Mouse (Mus musculus): ENCODE measurements at regions not wholly inside any gene's neighbourhood (a gene's known extent, or its start where the extent isn't known, plus 50 kb on each side); places are given as distances from the start of the nearest gene placed in this dataset.
A peak's percentile ranks its signal among the peaks of the same experiment; 100 is the strongest.

GRCm38 (mm10) chr13:44046436-44046835, 261.9 kb downstream of the Cd83 start:
- Histone ChIP-seq H3K4me2 (no peak overlapping the region), H3K27ac (peak overlapping the region; percentile 16; the same call in 1 of the 2 replicates), H3K27me3 (no peaks in the 10 kb centered on the region), H3K9me3 (replicated peaks) (no peaks in the 10 kb centered on the region), H3K4me1 (peaks cover 12% of the 10 kb centered on the region), H3K36me3 (no peaks in the 10 kb centered on the region), H3K9ac (no peak overlapping the region), H3K4me3 (replicated peaks) (no peak overlapping the region)
- ATAC-seq (replicated peaks; ENCODE audit: low FRiP score): no peak
- WGBS: 16% methylated on average over 2 of the region's 2 CpGs

GRCm38 (mm10) chr13:44054157-44054556, 269.6 kb downstream of the Cd83 start:
- Histone ChIP-seq H3K27me3 (peaks cover 9% of the 10 kb centered on the region; the same call in 1 of the 2 replicates), H3K4me1 (peaks cover 27% of the 10 kb centered on the region), H3K36me3 (no peaks in the 10 kb centered on the region), H3K9me3 (replicated peaks) (no peaks in the 10 kb centered on the region), H3K4me3 (replicated peaks) (no peak overlapping the region), H3K4me2 (no peak overlapping the region), H3K9ac (no peak overlapping the region), H3K27ac (no peak overlapping the region)
- 73% methylated on average over 7 of the region's 7 CpGs for WGBS
- no peak for ATAC-seq (replicated peaks; ENCODE audit: low FRiP score)

- WGBS: 22% methylated on average over 20 of the region's 20 CpGs
- Histone ChIP-seq H3K9me3 (replicated peaks) (no peaks in the 10 kb centered on the region), H3K9ac (no peak overlapping the region), H3K4me3 (replicated peaks) (peak overlapping the region; percentile 11; the same call in 1 of the 2 replicates), H3K27ac (peak overlapping the region; percentile 78), H3K36me3 (no peaks in the 10 kb centered on the region), H3K4me1 (peaks cover 27% of the 10 kb centered on the region), H3K27me3 (peaks cover 9% of the 10 kb centered on the region; the same call in 1 of the 2 replicates), H3K4me2 (peak overlapping the region; percentile 43)
- peak; percentile 64 for ATAC-seq (replicated peaks; ENCODE audit: low FRiP score)
Measured at GRCm38 (mm10) chr13:44055573-44056491, 271.3 kb downstream of the Cd83 start.

DNA sequence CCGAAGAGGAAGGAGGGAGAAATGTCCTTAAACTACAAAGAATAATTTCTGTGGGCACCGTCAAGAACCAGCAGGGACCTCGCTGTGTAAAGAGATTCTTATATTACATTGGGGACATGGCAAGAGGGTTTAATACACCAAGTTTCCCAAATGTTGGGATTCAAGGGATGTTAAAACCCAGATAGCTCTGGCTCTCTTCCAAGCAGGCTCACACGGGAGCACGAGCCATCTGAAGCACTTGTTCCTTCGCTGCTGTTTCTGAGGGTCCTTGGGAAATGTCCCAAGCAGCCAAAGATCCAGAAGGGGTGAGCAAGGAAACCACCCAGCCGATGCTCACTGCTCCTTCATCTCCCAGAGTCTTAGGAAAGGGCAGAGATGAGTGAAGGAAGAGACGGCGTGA, 272.1 kb downstream of the Cd83 start:
- Histone ChIP-seq H3K4me2 (peak overlapping the region; percentile 43), H3K9me3 (replicated peaks) (no peaks in the 10 kb centered on the region), H3K27ac (peak overlapping the region; percentile 50), H3K9ac (no peak overlapping the region), H3K27me3 (peaks cover 9% of the 10 kb centered on the region; the same call in 1 of the 2 replicates), H3K4me1 (peaks cover 27% of the 10 kb centered on the region), H3K4me3 (replicated peaks) (no peak overlapping the region), H3K36me3 (no peaks in the 10 kb centered on the region)
- 60% methylated on average over 9 of the region's 9 CpGs for WGBS
- no peak for ATAC-seq (replicated peaks; ENCODE audit: low FRiP score)

- no peak overlapping the region for H3K9ac ChIP-seq
- no peaks in the 10 kb centered on the region for H3K36me3 ChIP-seq
- no peak overlapping the region for H3K27ac ChIP-seq
- peaks cover 8% of the 10 kb centered on the region; the same call in 1 of the 2 replicates for H3K27me3 ChIP-seq
- no peak for ATAC-seq (replicated peaks; ENCODE audit: low FRiP score)
- WGBS: 94% methylated on average over 5 of the region's 5 CpGs
- no peak overlapping the region for H3K4me2 ChIP-seq
- H3K9me3 ChIP-seq (replicated peaks): no peaks in the 10 kb centered on the region
- peaks cover 33% of the 10 kb centered on the region for H3K4me1 ChIP-seq
- no peak overlapping the region for H3K4me3 ChIP-seq (replicated peaks)
Measured at GRCm38 (mm10) chr13:44057542-44057941, 273.0 kb downstream of the Cd83 start.

DNA sequence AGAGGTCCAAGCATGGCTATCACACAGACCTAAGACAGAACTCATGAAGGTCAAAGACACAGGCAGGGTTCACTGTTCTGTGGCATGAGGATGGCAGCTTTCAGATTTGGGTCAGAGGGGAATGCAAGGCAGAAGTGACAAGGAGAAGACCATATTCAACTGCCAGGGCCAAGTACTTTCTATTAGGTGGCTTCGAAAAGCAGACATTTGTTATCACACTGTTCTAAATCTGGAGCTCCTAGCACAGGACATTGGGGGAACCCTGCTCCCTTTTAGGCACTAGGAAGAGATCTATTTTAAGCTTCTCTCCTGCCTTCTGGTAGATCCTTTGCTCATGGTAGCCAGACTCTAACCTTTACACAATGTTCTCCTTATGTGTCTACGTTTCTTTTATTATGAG, 273.7 kb downstream of the Cd83 start:
- no peak overlapping the region for H3K27ac ChIP-seq
- no peak overlapping the region for H3K4me2 ChIP-seq
- H3K9ac ChIP-seq: no peak overlapping the region
- no peak overlapping the region for H3K4me3 ChIP-seq (replicated peaks)
- H3K9me3 ChIP-seq (replicated peaks): no peaks in the 10 kb centered on the region
- 0 out of 2 replicates have a peak, but pooled peaks cover under 1% of the 10 kb centered on the region for H3K27me3 ChIP-seq
- no peak for ATAC-seq (replicated peaks; ENCODE audit: low FRiP score)
- peaks cover 36% of the 10 kb centered on the region for H3K4me1 ChIP-seq
- no peaks in the 10 kb centered on the region for H3K36me3 ChIP-seq
- WGBS: 87% methylated on average over 2 of the region's 2 CpGs

DNA sequence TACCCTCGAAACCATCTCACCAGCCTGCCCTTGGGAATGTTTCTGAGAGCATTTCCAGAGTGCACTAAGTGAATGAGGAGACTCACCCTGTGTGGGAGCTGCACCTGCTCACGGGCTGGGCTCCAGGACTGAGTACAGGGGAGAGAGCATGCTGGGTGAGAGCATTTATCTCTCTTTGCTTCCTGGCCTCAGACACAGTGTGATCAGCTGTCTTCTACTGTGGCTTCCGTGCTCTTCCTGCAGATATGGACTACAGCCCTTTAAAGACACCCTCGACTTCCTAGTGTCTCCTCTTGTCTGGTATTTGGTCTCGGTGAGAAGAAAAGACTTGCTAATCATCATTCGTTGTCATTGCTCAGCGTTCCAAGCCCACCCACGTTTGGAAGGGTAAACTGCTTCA, 274.9 kb downstream of the Cd83 start:
- Histone ChIP-seq H3K9me3 (replicated peaks) (no peaks in the 10 kb centered on the region), H3K4me3 (replicated peaks) (no peak overlapping the region), H3K36me3 (no peaks in the 10 kb centered on the region), H3K27me3 (no peaks in the 10 kb centered on the region), H3K27ac (no peak overlapping the region), H3K4me1 (peaks cover 39% of the 10 kb centered on the region), H3K4me2 (no peak overlapping the region), H3K9ac (no peak overlapping the region)
- no peak for ATAC-seq (replicated peaks; ENCODE audit: low FRiP score)
- 71% methylated on average over 8 of the region's 8 CpGs for WGBS

GRCm38 (mm10) chr13:44061286-44061685, 276.7 kb downstream of the Cd83 start:
- H3K36me3 ChIP-seq: no peaks in the 10 kb centered on the region
- no peak for ATAC-seq (replicated peaks; ENCODE audit: low FRiP score)
- no peak overlapping the region for H3K4me3 ChIP-seq (replicated peaks)
- WGBS: 75% methylated on average over 4 of the region's 4 CpGs
- H3K9ac ChIP-seq: no peak overlapping the region
- H3K27ac ChIP-seq: no peak overlapping the region
- no peaks in the 10 kb centered on the region for H3K9me3 ChIP-seq (replicated peaks)
- H3K4me2 ChIP-seq: no peak overlapping the region
- peaks cover 2% of the 10 kb centered on the region; the same call in 1 of the 2 replicates for H3K27me3 ChIP-seq
- H3K4me1 ChIP-seq: peaks cover 32% of the 10 kb centered on the region

DNA sequence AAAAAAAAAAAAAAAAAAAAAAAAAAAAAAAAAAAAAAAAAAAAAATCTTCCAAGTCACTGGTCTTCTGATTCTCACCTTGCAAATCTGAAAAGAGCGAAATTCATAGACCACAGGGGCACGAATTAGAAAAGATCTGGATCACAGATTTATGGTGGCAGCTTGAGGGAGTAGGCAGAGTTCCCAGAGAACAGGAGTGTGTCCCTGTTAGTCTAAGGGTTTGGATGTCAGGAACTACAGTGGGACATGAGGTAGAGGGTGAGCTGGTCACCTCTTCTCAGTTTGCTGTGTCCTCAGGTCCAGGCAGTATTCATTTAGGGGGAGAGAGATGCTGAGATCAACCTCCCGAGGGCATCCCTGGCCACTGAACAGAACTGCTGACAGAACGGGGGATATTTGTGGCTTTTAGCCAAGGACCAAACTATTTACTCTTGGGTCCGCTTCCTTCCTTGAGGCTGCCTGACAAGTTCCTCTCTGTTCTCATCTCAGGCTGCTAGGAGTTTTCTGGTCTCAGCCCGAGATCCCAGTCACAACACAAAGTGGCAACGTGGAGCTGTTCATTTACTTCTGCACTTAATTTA, 277.2 kb downstream of the Cd83 start:
- Histone ChIP-seq H3K27me3 (peaks cover 5% of the 10 kb centered on the region; the same call in 1 of the 2 replicates), H3K9ac (no peak overlapping the region), H3K4me2 (no peak overlapping the region), H3K36me3 (no peaks in the 10 kb centered on the region), H3K9me3 (replicated peaks) (no peaks in the 10 kb centered on the region), H3K27ac (peak overlapping the region; percentile 29; the same call in 1 of the 2 replicates), H3K4me1 (peaks cover 28% of the 10 kb centered on the region), H3K4me3 (replicated peaks) (no peak overlapping the region)
- no peak for ATAC-seq (replicated peaks; ENCODE audit: low FRiP score)
- 31% methylated on average over 7 of the region's 7 CpGs for WGBS

- WGBS: 87% methylated on average over 8 of the region's 8 CpGs
- ATAC-seq (replicated peaks; ENCODE audit: low FRiP score): no peak
- Histone ChIP-seq H3K9me3 (replicated peaks) (no peaks in the 10 kb centered on the region), H3K27ac (no peak overlapping the region), H3K4me3 (replicated peaks) (no peak overlapping the region), H3K36me3 (no peaks in the 10 kb centered on the region), H3K27me3 (peaks cover 5% of the 10 kb centered on the region; the same call in 1 of the 2 replicates), H3K4me2 (no peak overlapping the region), H3K9ac (no peak overlapping the region), H3K4me1 (peaks cover 26% of the 10 kb centered on the region)
Measured at GRCm38 (mm10) chr13:44063317-44063716, 278.7 kb downstream of the Cd83 start.

GRCm38 (mm10) chr13:44064026-44064425, 279.5 kb downstream of the Cd83 start:
- H3K36me3 ChIP-seq: no peaks in the 10 kb centered on the region
- no peaks in the 10 kb centered on the region for H3K9me3 ChIP-seq (replicated peaks)
- H3K4me2 ChIP-seq: no peak overlapping the region
- peaks cover 5% of the 10 kb centered on the region; the same call in 1 of the 2 replicates for H3K27me3 ChIP-seq
- H3K4me3 ChIP-seq (replicated peaks): no peak overlapping the region
- 79% methylated on average over 3 of the region's 3 CpGs for WGBS
- no peak for ATAC-seq (replicated peaks; ENCODE audit: low FRiP score)
- H3K9ac ChIP-seq: no peak overlapping the region
- peaks cover 26% of the 10 kb centered on the region for H3K4me1 ChIP-seq
- no peak overlapping the region for H3K27ac ChIP-seq

DNA sequence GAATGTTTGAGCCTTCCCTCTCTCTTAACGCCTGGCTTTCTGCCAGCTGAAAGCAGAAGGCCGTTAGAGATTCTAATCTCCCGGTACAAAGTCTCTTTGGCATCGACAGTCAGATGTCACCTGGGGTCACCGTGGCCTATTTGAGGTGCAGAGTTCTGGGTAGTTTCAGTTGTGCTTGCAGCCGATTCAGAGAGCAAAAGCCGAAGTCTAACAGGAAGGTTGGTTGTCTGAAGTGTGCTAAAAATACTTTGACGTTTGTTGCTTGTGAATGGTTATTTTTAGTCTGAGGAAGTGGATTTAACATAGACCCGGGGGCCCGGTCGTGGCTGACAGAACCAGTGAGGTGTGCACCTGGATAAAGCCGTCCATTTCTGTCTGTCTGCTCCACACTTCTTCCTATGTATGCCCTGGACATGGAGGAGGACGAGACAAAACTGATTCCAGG, 281.2 kb downstream of the Cd83 start:
- no peaks in the 10 kb centered on the region for H3K36me3 ChIP-seq
- H3K27ac ChIP-seq: peak overlapping the region; percentile 63
- no peak overlapping the region for H3K9ac ChIP-seq
- 29% methylated on average over 13 of the region's 13 CpGs for WGBS
- H3K4me1 ChIP-seq: peaks cover 26% of the 10 kb centered on the region
- no peaks in the 10 kb centered on the region for H3K9me3 ChIP-seq (replicated peaks)
- ATAC-seq (replicated peaks; ENCODE audit: low FRiP score): no peak
- H3K27me3 ChIP-seq: peaks cover 5% of the 10 kb centered on the region; the same call in 1 of the 2 replicates
- H3K4me2 ChIP-seq: 0 out of 2 replicates have a peak overlapping the region, but pooled peaks have one; percentile 20
- H3K4me3 ChIP-seq (replicated peaks): no peak overlapping the region
